Mouse (Mus musculus) heart, adult 10 weeks (tissue): ENCODE measurements around the gene Gm12666. TPM values are rescaled to one million over a fixed set of nuclear protein-coding genes. Genes with fewer than 3 reads are reported as not detected.

ENCODE experiments used
- polyA plus RNA-seq: library from polyadenylated mRNA; stranded (reverse); fragments of 350-450 nt; fragmentation: Illumina TruSeq; extraction: RNeasy Lipid Tissue Mini Kit (QIAGEN cat#74804); gene quantifications from one replicate; pipeline ENCODE4 v1.2.3, GENCODE M21; 2014; ENCODE audit warnings: low read depth, low replicate concordance

Gene Gm12666
- polyA plus RNA-seq, result not detected

GRCm38 (mm10) chr4:92191649-92192048 is at the start of gene Gm12666:
Gene Gm12666 (minus strand): TSS chr4:92191749.

GRCm38 (mm10) chr4:92147134-92147533 is 44.4 kb downstream of the Gm12666 start, which contains the start of gene Izumo3:
Gene Izumo3 (minus strand): TSS chr4:92147234.

Other genes starting within 250 kb of the Gm12666 start
- gene Izumo3, start 44.5 kb downstream of the Gm12666 start, polyA plus RNA-seq, result not detected